Comparison of ENCODE assay signal across 22 mouse cellular contexts in the genomic region with DNA sequence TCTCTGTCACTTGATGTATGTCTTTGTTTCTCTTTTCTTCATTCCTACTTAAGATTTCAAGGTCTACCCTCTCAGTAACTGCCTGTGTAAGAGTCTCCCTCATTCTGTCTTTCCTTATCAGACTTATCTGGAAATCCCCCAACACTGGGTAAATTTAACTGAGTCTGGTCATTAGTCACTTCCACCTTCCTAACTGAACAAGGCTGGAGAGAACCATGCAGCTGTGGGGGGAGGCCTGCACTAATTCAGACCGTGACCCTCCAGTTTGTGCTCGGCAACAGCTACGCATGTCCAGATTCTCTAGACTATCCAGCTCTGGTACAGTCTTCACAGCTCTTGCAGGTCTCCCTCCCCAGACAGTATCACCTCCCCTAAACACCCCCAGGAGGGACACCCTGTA.
DNase-seq lines count a peak whose midpoint lies in the region; ATAC-seq and TF ChIP-seq lines count a peak whose summit lies in the region.
"Had no signal": no experiment of that assay in that cellular context is flagged by ENCODE, and none has a peak within 500 bp of the region (broad histone marks: within the 10 kb centered on the region; RNA-seq: fewer than 3 reads in every experiment).

No protein-coding gene starts in this region.

- 55% methylated on average over 3 of the region's 3 CpGs for WGBS in heart, embryonic 13.5 days
- 78% methylated on average over 3 of the region's 3 CpGs for WGBS in heart, adult 2 months
- 60% methylated on average over 3 of the region's 3 CpGs for WGBS in lung, adult 2 months

- H3K9ac ChIP-seq in heart, embryonic 13.5 days: peak overlapping the region; percentile 37; the same call in 1 of the 2 replicates
- H3K9ac ChIP-seq in heart, adult 2 months (ENCODE audit: low read depth, low read length): no peak overlapping the region
- H3K9ac ChIP-seq: embryonic facial prominence, embryonic 13.5 days; forebrain, embryonic 12.5 days; heart, embryonic 15.5 days; hindbrain, embryonic 14.5 days; intestine, embryonic 15.5 days had no signal

- H3K27me3 ChIP-seq in heart, embryonic 13.5 days (replicated peaks): no peaks in the 10 kb centered on the region
- no peaks in the 10 kb centered on the region for H3K27me3 ChIP-seq in heart, adult 2 months (ENCODE audit: control insufficient read depth, insufficient read depth, low read length)
- H3K27me3 ChIP-seq: embryonic facial prominence, embryonic 13.5 days; forebrain, embryonic 12.5 days; heart, embryonic 15.5 days; intestine, embryonic 15.5 days had no signal

- no peak for TF ChIP-seq CTCF in heart, adult 2 months (IDR thresholded peaks at IDR 0.05)
- no peak for TF ChIP-seq CTCF in lung, adult 2 months (IDR thresholded peaks at IDR 0.05; ENCODE audit: insufficient read depth, low read length)

- no peaks in the 10 kb centered on the region for H3K9me3 ChIP-seq in heart, embryonic 13.5 days
- H3K9me3 ChIP-seq: embryonic facial prominence, embryonic 13.5 days; forebrain, embryonic 12.5 days; heart, embryonic 15.5 days; hindbrain, embryonic 10.5 days; intestine, embryonic 15.5 days had no signal

- H3K79me2 ChIP-seq in heart, adult 2 months (replicated peaks; ENCODE audit: control insufficient read depth, insufficient read depth, low read length): no peaks in the 10 kb centered on the region

- peak; percentile 48 to 75 for DNase-seq in adrenal gland, adult (ENCODE audit: inconsistent age in 2 of 2, low spot score in 1 of 2)
- DNase-seq in adrenal gland, postnatal 4 days (ENCODE audit: low spot score in 2 of 2): no peak
- DNase-seq in embryo, embryonic 10 days (ENCODE audit: low spot score): peak; percentile 30
- no peak for DNase-seq in embryo, embryonic 9.5 days (ENCODE audit: extremely low spot score)
- DNase-seq in heart, adult 2 months: no peak
- no peak for DNase-seq in lung, adult 2 months
- DNase-seq: cerebellum, adult 18-20 months; cerebellum, adult 9-11 months; cerebellum, postnatal 36 days; gastrocnemius, postnatal 10 days; heart, adult 18-20 months; heart, postnatal 14 days; kidney, adult 18-20 months had no signal

- ATAC-seq in heart, embryonic 13.5 days (ENCODE audit: extremely low read depth, insufficient number of reproducible peaks, low FRiP score, low TSS enrichment): no peak
- ATAC-seq: forebrain, embryonic 16.5 days; intestine, embryonic 15.5 days; Patski had no signal

- no peaks in the 10 kb centered on the region for H3K36me3 ChIP-seq in heart, embryonic 13.5 days
- no peaks in the 10 kb centered on the region for H3K36me3 ChIP-seq in heart, adult 2 months (ENCODE audit: control insufficient read depth, insufficient read depth, low read length)
- H3K36me3 ChIP-seq: embryonic facial prominence, embryonic 13.5 days; forebrain, embryonic 12.5 days; heart, embryonic 15.5 days; hindbrain, embryonic 10.5 days; intestine, embryonic 15.5 days had no signal

- no peak for TF ChIP-seq POLR2A in heart, adult 2 months (IDR thresholded peaks at IDR 0.05; ENCODE audit: insufficient read depth, low read depth, low read length)
- no peak for TF ChIP-seq POLR2A in lung, adult 2 months (IDR thresholded peaks at IDR 0.05; ENCODE audit: borderline replicate concordance, extremely low read depth, low read depth, low read length)

- intact Hi-C loops in heart, adult 2 months (cut with DNase I): no loop called here

- H3K4me2 ChIP-seq in heart, embryonic 13.5 days: no peak overlapping the region
- H3K4me2 ChIP-seq: embryonic facial prominence, embryonic 13.5 days; forebrain, embryonic 12.5 days; heart, embryonic 15.5 days; hindbrain, embryonic 14.5 days; intestine, embryonic 15.5 days had no signal

- no peak overlapping the region for H3K27ac ChIP-seq in heart, embryonic 13.5 days (replicated peaks)
- H3K27ac ChIP-seq in heart, adult 2 months: no peak overlapping the region
- H3K27ac ChIP-seq: embryonic facial prominence, embryonic 13.5 days; forebrain, embryonic 12.5 days; heart, embryonic 15.5 days; hindbrain, embryonic 10.5 days; hindbrain, embryonic 14.5 days; intestine, embryonic 15.5 days had no signal

- peaks cover 49% of the 10 kb centered on the region for H3K4me1 ChIP-seq in heart, embryonic 13.5 days
- no peaks in the 10 kb centered on the region for H3K4me1 ChIP-seq in heart, adult 2 months (ENCODE audit: control insufficient read depth, insufficient read depth, low read length)
- no peaks in the 10 kb centered on the region for H3K4me1 ChIP-seq in lung, adult 2 months (ENCODE audit: control insufficient read depth, insufficient read depth, low read length)
- H3K4me1 ChIP-seq: embryonic facial prominence, embryonic 13.5 days; forebrain, embryonic 12.5 days; intestine, embryonic 15.5 days had no signal

- TF ChIP-seq EP300 in heart, adult 2 months (IDR thresholded peaks at IDR 0.05; ENCODE audit: insufficient read depth, low read depth, low read length): no peak

- no peak overlapping the region for H3K4me3 ChIP-seq in heart, embryonic 13.5 days
- H3K4me3 ChIP-seq in heart, adult 2 months: no peak overlapping the region
- no peak overlapping the region for H3K4me3 ChIP-seq in lung, adult 2 months (replicated peaks; ENCODE audit: extremely low read depth, low read depth, low read length)
- H3K4me3 ChIP-seq: embryonic facial prominence, embryonic 13.5 days; forebrain, embryonic 12.5 days; heart, embryonic 15.5 days; hindbrain, embryonic 10.5 days; intestine, embryonic 15.5 days had no signal

Comparison
In these comparisons a context has a peak if more than half of its experiments do, and no peak if none do; other contexts are left out.
1. DNase-seq: peak in adrenal gland, adult (2 of 2) and embryo, embryonic 10 days (single experiment); none in adrenal gland, postnatal 4 days (0 of 2), embryo, embryonic 9.5 days (single experiment), heart, adult 2 months (0 of 2) and lung, adult 2 months (single experiment).